In the genomic region with DNA sequence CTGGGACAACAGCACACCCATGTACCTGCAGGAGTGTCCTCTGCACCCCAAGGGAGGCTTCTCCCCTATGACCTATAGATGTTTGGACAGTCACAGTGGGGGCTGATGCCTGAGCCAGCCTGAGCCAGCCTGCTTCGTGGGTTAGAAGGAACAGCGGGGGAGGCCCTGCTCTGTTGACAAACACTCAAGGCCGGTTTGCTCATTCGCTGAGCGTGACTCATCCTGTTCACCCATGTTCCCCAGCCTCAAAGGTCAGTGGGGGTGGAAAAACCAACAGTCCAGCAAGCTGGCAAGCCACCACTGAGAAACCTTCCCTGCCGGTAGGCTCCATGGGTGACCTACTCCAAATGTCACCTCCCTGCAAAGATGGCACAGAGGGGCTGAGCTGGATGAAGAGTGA, we compare ENCODE assay signal across 9 mouse cellular contexts. TPM values are rescaled to one million over a fixed set of nuclear protein-coding genes. Genes with fewer than 3 reads are reported as not detected.
DNase-seq lines count a peak whose midpoint lies in the region; ATAC-seq and TF ChIP-seq lines count a peak whose summit lies in the region.
"Had no signal": no experiment of that assay in that cellular context is flagged by ENCODE, and none has a peak within 500 bp of the region (broad histone marks: within the 10 kb centered on the region; RNA-seq: fewer than 3 reads in every experiment).

No protein-coding gene starts in this region.

- peak; percentile 53 for DNase-seq in ovary, postnatal 36 days (ENCODE audit: low spot score)
- DNase-seq in ovary, postnatal 14 days (ENCODE audit: low spot score), result no peak
- peak; percentile 51 for DNase-seq in kidney, adult 11 months
- peak; percentile 45 for DNase-seq in lung, adult 2 months
- no peak for DNase-seq in forebrain, embryonic 11.5 days (ENCODE audit: low spot score)
- no peak for DNase-seq in hindbrain, embryonic 11.5 days (ENCODE audit: low spot score)
- DNase-seq: left cerebral cortex, postnatal 4 days had no signal

- H3K4me1 ChIP-seq in lung, adult 2 months (ENCODE audit: control insufficient read depth, insufficient read depth, low read length), result peaks cover 11% of the 10 kb centered on the region
- no peaks in the 10 kb centered on the region; the same call in 1 of the 2 replicates for H3K4me1 ChIP-seq in forebrain, embryonic 11.5 days (replicated peaks; ENCODE audit: control insufficient read depth, insufficient read depth, low read length)
- H3K4me1 ChIP-seq in hindbrain, embryonic 11.5 days (replicated peaks; ENCODE audit: control insufficient read depth, insufficient read depth, low read length), result no peaks in the 10 kb centered on the region

- no peak overlapping the region for H3K9ac ChIP-seq in forebrain, embryonic 11.5 days (ENCODE audit: low read length)
- H3K9ac ChIP-seq in hindbrain, embryonic 11.5 days (ENCODE audit: low read depth, low read length), result no peak overlapping the region

- 32% methylated on average over 6 of the region's 6 CpGs for WGBS in lung, adult 2 months
- WGBS in forebrain, embryonic 11.5 days, result 77% methylated on average over 6 of the region's 6 CpGs
- WGBS in hindbrain, embryonic 11.5 days, result 59% methylated on average over 6 of the region's 6 CpGs

- no peaks in the 10 kb centered on the region for H3K27me3 ChIP-seq in forebrain, embryonic 11.5 days (ENCODE audit: control insufficient read depth, insufficient read depth, low read length)
- no peaks in the 10 kb centered on the region for H3K27me3 ChIP-seq in hindbrain, embryonic 11.5 days (ENCODE audit: control insufficient read depth, insufficient read depth, low read length)

- H3K9me3 ChIP-seq in forebrain, embryonic 11.5 days (ENCODE audit: control insufficient read depth, low read length), result no peaks in the 10 kb centered on the region
- no peaks in the 10 kb centered on the region for H3K9me3 ChIP-seq in hindbrain, embryonic 11.5 days (ENCODE audit: control insufficient read depth, low read length)

- ATAC-seq in erythroid progenitor cell, adult 5-6 weeks (replicated peaks; ENCODE audit: low FRiP score, poor library complexity, severe bottlenecking), result no peak
- ATAC-seq in forebrain, embryonic 11.5 days (replicated peaks; ENCODE audit: low FRiP score), result no peak
- ATAC-seq in granulocyte monocyte progenitor cell, adult 5-6 weeks (replicated peaks; ENCODE audit: poor library complexity, severe bottlenecking), result no peak
- no peak for ATAC-seq in hindbrain, embryonic 11.5 days (ENCODE audit: low FRiP score)

- no peak for TF ChIP-seq CTCF in lung, adult 2 months (IDR thresholded peaks at IDR 0.05; ENCODE audit: insufficient read depth, low read length)

- no peak overlapping the region for H3K4me2 ChIP-seq in forebrain, embryonic 11.5 days (ENCODE audit: low read depth, low read length, severe bottlenecking)
- no peak overlapping the region for H3K4me2 ChIP-seq in hindbrain, embryonic 11.5 days (replicated peaks; ENCODE audit: low read depth, low read length)

- H3K4me3 ChIP-seq in lung, adult 2 months (replicated peaks; ENCODE audit: extremely low read depth, low read depth, low read length), result no peak overlapping the region
- H3K4me3 ChIP-seq in forebrain, embryonic 11.5 days (ENCODE audit: low read depth, low read length), result no peak overlapping the region
- no peak overlapping the region for H3K4me3 ChIP-seq in hindbrain, embryonic 11.5 days (ENCODE audit: low read depth, low read length)

- no peak overlapping the region for H3K27ac ChIP-seq in forebrain, embryonic 11.5 days (ENCODE audit: low read depth, low read length)
- no peak overlapping the region for H3K27ac ChIP-seq in hindbrain, embryonic 11.5 days (ENCODE audit: low read depth, low read length)

- no peak for TF ChIP-seq POLR2A in lung, adult 2 months (IDR thresholded peaks at IDR 0.05; ENCODE audit: borderline replicate concordance, extremely low read depth, low read depth, low read length)

- H3K36me3 ChIP-seq in forebrain, embryonic 11.5 days (ENCODE audit: control insufficient read depth, insufficient read depth, low read length), result no peaks in the 10 kb centered on the region
- H3K36me3 ChIP-seq in hindbrain, embryonic 11.5 days (ENCODE audit: control insufficient read depth, insufficient read depth, low read length), result no peaks in the 10 kb centered on the region

RNA-seq across cellular contexts. Expression of gene Rell1, which starts 32.0 kb away (rescaled TPM):
- 13.5 and 15.0 TPM in 2 replicates for polyA plus RNA-seq in lung, adult 2 months (2012; rRNA removed)
- 19.5 and 45.3 TPM in 2 replicates for total RNA-seq in erythroid progenitor cell, adult 5-6 weeks (2015; ENCODE audit: low replicate concordance)
- total RNA-seq in erythroid progenitor cell, adult 5-6 weeks (2017; ENCODE audit: low replicate concordance), result 45.3 and 64.4 TPM in 2 replicates
- 12.2 and 13.3 TPM in 2 replicates for polyA plus RNA-seq in forebrain, embryonic 11.5 days (2014; fragmentation: Nextera tagmentation; extraction: Ambion mirVana)
- total RNA-seq in granulocyte monocyte progenitor cell, adult 5-6 weeks (2014; fragmentation: Nextera tagmentation), result 7.3 and 16.2 TPM in 2 replicates
- total RNA-seq in granulocyte monocyte progenitor cell, adult 5-6 weeks (2017), result 9.3 and 12.1 TPM in 2 replicates
- polyA plus RNA-seq in hindbrain, embryonic 11.5 days (2014; fragmentation: Nextera tagmentation; extraction: Ambion mirVana), result 10.2 and 10.8 TPM in 2 replicates

Comparison
In these comparisons a context has a peak if more than half of its experiments do, and no peak if none do; other contexts are left out.
1. DNase-seq: peak in ovary, postnatal 36 days (single experiment), kidney, adult 11 months (single experiment) and lung, adult 2 months (single experiment); none in ovary, postnatal 14 days (single experiment), forebrain, embryonic 11.5 days (single experiment) and hindbrain, embryonic 11.5 days (single experiment).